Mouse (Mus musculus) thymus, postnatal 4 days (tissue): Measurements from ENCODE around the gene Cadm3.
"Not testable (repeated sequence)": the region's sequence is repeated elsewhere in the genome, so short reads cannot be mapped to it uniquely, and the experiment has no call there.

Experiments used
- DNase-seq: peaks from one replicate; pipeline ENCODE4 v3.0.0; 2021

The Cadm3 gene

DNA sequence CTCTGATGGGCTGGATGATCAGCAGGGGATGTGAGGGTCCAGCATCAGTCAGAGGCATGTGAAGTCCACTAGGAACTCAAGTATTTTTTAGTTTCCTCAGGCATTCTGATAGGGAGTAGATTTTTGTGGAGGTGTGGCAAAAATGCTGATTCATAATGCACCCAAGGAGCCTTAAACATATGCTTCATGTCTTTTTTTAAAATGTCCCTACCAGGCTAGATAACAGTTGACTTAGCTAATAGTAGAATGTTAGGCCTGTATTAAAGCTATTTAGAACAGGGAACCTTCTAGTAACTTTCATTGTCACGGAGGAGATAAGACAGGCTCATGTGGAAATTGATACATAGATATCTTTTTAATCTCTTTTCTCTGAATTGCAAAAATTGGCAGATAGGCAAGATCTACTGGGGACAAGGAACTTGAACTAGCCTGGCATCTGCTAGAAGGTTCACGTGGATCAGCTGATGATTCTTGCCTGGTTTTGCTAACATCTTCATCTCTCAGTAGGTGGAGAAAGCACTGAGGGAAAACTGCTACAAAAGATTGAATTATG is 49.5 kb downstream of the Cadm3 start:
- DNase-seq, result no peak

DNA sequence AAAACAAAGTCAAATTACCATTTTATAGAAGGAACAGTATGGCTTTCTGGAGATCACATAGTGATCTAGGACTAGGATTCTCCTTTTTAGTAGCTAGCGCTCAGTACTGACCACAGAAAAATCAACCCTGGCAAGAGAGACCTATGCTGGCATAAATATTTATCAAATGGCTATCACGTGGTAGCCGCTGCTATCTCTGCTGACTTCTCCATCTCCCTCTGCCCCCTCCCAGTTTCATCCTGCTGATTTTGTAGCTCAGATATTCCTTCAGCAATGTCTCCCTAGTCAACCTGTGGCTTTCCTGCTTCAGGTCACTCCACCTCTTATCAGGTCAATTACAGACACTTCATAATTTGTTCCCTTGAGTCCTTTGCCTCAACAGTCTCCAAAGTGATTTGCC is 51.8 kb downstream of the Cadm3 start:
- no peak for DNase-seq

DNA sequence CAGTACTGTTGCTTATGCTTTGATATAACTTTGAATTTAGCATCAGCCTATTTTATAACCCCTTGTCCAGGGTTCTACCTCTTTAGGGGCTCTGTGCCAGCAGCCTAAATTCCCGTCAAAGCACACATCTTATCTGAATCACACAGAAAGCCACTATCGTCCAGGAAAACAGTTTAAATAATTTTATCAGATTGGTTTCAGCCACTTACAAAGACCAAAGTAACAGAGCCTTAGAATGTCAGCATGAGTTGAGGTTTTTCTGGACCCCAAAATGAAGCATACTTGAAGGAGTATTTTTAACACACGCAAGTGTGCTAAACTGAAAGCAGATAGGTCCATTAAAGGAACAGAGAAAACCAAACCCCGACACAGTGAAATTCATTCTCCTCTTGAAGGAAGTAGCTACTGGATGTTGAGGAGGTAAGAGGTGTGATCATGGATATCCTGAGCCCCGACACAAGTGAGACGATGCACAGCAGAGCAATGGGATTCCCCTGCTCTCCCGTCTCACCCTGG is 53.9 kb downstream of the Cadm3 start:
- DNase-seq, result not testable (repeated sequence)

DNA sequence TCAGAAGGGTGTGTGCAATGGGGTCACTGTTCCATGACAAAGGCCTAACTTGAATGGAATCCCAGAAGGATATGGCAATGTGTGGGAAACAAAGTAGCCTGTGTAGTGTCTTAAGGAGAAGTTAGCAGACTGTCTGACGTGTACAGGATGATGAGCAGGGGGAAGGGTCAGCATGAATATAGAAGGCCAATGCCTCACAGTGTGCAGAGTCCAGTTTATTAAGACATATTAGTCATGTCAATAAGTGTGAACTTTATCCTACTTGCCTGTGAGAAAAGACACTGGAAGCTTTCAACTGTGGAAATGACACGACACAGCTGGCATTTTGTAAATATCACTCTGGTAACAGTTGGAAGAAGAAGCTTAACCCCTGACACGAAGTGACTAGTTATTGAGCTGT is 64.7 kb downstream of the Cadm3 start:
- DNase-seq, result not testable (repeated sequence)
